Mouse (Mus musculus) hindlimb bud, embryonic 11.5 days (tissue): ENCODE data around the gene Ankrd11.

ENCODE experiments used
- DNase-seq: peaks from one replicate; pipeline ENCODE4 v3.0.0-alpha.2; 2012; ENCODE audit warnings: low read depth, low spot score; ENCODE audit errors: extremely low spot score

Ankrd11 gene

DNA sequence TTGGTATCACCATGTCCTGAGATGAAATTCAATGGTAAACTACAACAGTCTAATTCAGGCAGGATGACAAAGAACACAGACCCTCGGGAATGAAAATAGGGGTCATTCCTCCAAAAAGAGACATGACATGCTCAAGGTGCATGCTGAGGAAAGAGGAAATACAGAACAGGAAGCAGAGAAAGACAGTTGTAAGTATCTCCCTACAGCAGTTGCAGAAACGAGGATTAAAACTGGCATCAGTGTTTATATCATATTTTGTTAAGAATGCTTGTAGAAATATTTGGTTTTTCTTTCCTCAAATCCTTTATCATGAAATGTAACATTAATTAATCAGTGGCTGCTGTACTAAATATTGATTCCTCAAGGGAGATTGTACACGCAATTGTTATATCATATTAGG lies 75.4 kb downstream of the Ankrd11 start:
- no peak for DNase-seq

GRCm38 (mm10) chr8:122962046-122962445 lies 80.0 kb downstream of the Ankrd11 start:
- DNase-seq = no peak

DNA sequence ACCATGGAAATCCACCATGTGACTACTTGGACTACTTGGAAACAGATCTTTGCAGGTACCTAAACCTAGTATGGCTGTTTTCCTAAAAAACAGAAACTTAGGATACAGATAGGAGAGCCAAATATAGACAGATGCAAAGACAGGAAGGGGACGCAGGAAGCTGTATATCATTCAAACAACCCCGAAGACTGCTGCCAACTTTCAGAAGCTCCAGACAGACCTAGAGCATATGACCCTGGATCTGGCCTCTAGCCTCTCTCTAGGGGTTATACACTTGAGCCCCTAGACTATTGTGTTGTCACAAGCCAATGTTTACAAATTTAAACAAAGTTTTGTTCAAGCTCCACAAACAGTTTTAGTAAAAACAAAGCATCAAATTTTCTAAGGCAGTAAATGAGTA lies 80.6 kb downstream of the Ankrd11 start:
- no peak for DNase-seq

DNA sequence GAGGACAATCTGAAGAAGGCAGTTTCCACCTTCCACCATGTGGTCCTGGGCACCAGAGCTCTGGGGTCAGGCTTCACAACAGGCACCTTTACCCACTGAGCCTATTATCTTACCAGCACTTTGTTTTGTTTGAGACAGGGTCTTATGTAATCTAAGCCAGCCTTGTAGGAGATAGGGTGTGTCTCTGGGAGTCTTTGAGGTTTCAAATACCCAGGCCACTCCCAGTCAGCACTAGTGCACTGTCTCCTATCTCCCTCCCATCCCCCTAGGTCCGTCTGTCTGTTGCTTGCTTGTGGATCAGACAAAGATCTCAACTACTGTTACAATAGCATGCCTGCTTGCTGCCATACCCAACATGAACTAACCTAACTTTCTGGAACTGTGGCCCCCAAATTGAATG lies 81.1 kb downstream of the Ankrd11 start:
- no peak for DNase-seq

DNA sequence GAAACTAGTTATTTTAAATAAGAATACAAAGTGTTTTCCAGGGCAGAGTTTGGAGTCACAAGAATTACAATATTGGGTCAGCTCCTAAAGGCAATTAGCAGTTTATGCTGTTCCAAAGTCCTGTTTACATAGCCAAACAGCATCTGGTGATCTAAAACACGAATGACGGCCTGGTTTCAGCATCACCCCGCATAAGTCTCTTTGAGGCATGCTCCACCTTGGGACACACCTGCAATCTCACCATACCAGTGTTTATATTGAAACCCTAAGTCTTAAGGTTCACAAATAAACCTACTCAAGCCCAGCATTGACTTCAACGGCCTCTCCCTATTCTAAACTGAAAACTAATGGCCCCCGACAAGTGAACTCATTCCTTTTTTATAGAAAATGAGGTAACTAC lies 81.8 kb downstream of the Ankrd11 start:
- no peak for DNase-seq

GRCm38 (mm10) chr8:122955997-122956396 lies 86.1 kb downstream of the Ankrd11 start:
- DNase-seq = no peak

DNA sequence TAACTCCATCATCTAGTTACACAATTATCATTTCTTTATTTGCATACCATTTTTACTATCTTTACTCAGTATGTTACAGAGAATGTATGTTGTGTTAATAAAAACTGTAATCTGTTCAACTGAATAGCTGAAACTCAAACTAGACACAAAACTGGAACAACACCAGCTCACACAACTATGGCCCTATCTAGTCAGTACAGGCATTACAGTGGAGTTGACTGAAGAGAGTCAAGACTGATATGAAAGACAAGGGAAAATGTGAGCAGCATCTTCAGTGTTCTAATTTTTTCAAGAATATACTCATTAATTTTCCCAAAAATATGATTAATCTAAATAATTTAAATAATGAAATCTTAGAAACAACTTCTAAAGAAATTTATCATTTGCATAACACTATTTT lies 86.9 kb downstream of the Ankrd11 start:
- no peak for DNase-seq

- DNase-seq = no peak
These were observed 87.8 kb downstream of the Ankrd11 start for GRCm38 (mm10) chr8:122954090-122954799.

GRCm38 (mm10) chr8:122953028-122953427 lies 89.0 kb downstream of the Ankrd11 start:
- DNase-seq = no peak

- no peak for DNase-seq
These were observed 90.6 kb downstream of the Ankrd11 start for GRCm38 (mm10) chr8:122951456-122951855.

- DNase-seq = no peak
These were observed 92.4 kb downstream of the Ankrd11 start for GRCm38 (mm10) chr8:122949701-122950100.

- DNase-seq = no peak
These were observed 96.3 kb downstream of the Ankrd11 start for GRCm38 (mm10) chr8:122945775-122946174.

- DNase-seq = no peak
These were observed 99.0 kb downstream of the Ankrd11 start for GRCm38 (mm10) chr8:122942803-122943713.

DNA sequence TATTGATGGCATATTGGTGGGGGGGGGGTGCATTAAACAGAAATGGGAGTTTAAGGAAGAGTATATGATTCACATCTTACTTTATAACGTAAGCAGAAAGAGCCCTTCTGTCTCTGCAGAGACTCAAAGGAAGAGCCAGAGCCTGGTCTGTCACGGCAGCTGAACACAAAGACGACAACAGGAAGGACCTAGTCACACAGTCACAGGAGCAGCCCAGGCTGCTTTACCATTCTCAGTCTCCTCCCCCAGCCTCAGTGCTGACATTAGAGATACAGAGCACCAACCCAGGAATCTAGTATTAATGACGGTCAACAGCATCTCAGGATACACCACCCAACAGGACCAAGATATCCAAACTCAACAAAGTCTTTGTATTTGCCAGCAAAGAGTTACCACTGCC lies 103.5 kb downstream of the Ankrd11 start:
- DNase-seq = no peak

DNA sequence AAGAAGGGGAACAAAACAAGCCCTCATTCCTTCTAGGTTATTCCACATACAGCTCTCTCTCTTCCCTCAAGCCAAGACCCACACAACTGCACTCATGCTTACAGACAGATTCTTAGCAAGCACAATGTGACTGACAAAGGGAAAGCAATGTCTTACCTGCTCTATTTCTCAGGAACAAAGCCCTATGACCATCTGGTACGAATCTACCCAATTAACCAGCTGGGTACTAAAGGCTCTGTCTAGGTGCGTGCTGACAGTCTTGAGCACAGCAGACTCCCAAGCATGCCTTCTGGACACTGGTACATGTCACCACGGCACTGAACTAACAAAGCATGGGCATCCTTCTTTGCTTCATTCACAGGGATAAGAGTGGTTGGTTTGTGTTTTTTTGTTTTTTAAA lies 103.9 kb downstream of the Ankrd11 start:
- no peak for DNase-seq

DNA sequence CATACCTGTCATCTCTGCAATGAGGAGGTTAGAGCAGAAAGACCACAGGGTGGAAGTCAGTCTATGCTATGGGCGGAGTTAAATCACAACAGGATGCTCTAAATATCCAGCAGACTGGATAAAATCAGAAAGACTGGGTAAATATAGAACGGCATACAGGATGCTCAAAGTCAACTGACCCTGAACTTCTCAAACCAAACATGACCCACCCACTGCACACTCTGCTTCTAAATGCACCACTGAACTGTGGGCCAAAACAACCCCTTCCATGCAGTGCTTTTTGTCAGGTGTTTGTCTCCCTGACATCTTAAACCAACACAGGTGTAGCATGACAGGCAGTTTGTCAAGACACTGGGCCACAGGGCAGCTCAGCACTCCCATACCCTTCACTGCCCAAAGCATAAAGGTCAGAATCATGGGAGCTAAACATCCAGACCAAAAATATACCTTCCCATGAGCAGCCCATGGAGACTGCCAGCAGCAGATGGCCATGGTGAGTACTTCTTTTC lies 104.5 kb downstream of the Ankrd11 start:
- DNase-seq = no peak

GRCm38 (mm10) chr8:122935912-122936311 lies 106.2 kb downstream of the Ankrd11 start:
- no peak for DNase-seq

DNA sequence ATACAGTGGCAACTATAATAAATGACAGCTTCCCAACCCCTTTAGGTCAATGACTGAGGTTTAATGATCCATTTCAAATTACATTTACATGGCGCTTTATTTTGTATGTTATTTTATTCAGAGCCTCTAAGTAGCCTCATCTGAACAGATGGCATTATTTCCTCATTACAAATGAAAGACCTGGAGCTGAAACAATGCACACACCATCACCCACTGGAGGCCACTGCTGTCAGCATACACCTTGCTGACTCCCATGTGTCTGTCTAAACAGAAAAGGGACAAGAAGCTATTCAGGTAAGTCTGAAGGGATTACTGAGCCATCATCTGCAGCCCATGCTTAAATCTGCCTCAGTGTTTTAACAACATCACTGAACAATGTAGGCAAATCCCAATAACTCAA lies 107.0 kb downstream of the Ankrd11 start:
- no peak for DNase-seq

DNA sequence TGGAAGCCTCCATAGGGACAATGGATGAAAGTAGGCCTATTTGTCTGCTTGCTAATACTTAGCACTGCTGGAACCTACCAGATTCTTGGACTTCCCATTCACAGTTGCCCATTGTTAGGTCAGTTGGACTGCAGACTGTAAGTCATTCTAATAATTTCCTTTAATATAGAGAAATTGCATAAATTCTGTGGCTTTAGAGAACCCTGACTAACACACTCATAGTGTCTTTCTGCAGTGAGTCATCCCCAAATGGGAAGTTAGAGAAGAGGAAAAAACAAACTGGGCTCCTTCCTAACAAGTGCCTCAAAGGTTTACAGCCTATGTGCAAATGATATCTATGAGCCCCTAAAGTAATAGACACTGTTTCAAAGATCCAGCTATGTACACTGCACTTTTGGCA lies 108.1 kb downstream of the Ankrd11 start:
- DNase-seq = no peak

DNA sequence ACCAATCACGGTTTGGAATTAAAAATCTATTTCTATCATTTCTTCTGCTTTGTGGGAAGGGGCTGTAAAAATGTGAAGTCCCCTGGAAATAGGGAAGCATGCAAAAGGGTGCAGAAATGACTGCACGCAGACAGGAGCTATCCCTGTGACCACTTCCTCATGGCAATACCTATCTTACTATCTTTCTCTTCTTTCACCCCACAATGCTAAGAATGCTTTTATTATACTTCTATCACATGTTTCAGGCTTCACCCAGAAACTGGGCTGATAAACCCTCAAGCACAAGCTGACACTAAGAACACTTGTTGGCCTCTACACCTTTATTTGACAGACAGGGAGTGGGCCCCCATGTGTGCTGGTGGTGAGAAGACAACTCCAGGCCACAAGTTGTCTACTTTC lies 109.5 kb downstream of the Ankrd11 start:
- no peak for DNase-seq

DNA sequence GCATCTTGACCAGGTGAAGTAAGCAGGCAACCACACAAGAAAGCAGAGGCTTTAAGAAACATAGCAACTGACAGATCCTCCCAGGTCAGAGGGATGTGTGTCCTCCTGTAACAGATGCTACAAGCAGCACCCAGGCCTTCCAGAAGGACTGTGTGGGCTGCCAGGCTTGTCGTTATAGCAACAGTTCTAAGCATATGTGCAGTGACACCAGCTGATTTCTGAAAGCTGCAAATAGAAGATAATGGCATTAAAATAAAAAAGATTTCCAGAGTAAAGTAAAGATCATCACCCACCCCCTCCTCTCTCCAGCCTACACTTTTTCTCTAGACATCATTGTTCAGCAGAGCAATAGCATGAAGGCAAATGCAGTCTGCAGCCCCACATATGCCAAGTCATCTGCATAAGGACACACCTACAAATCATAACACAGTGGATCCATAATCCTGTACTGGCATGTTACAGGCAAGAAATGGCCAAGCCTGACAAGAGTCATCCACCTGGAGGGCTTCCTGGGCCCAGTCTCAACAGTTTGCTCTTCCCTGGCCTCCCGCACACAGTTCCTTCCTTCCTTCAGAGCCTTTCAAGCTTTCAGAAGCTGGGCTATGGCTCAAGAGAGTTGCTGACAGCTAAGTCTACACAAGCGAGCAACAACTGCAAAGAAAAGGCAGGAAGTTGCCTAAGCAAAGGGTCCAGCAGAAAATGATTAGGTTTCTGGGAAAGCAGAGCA lies 110.1 kb downstream of the Ankrd11 start:
- DNase-seq = no peak
